Mouse (Mus musculus) neural tube, embryonic 13.5 days (tissue): ENCODE results near the gene Gm8082. TPM values are rescaled to one million over a fixed set of nuclear protein-coding genes. Genes with fewer than 3 reads are reported as not detected.
"Not testable (repeated sequence)": the region's sequence is repeated elsewhere in the genome, so short reads cannot be mapped to it uniquely, and the experiment has no call there.

Experiments
- ATAC-seq: fragments of 200-750 bp; cut with Nextera tagmentation; 2 replicates; pipeline ENCODE4 v1.8.0; 2017; ENCODE audit warnings: low read depth, mild to moderate bottlenecking, moderate TSS enrichment, moderate library complexity
- H3K27ac ChIP-seq: fragments of 300-500 bp; sonication (generic); replicated peaks from 2 replicates; pipeline ENCODE4 v1.5.1; 2015; ENCODE audit warnings: moderate library complexity, mild to moderate bottlenecking, inconsistent platforms
- H3K27me3 ChIP-seq: fragments of 300-500 bp; sonication (generic); 2 replicates; pipeline ENCODE4 v1.6.1; 2015; ENCODE audit warnings: mild to moderate bottlenecking, inconsistent platforms
- H3K36me3 ChIP-seq: fragments of 300-500 bp; sonication (generic); 2 replicates; pipeline ENCODE4 v1.6.1; 2015; ENCODE audit warnings: mild to moderate bottlenecking, inconsistent platforms
- H3K4me1 ChIP-seq: fragments of 300-500 bp; sonication (generic); replicated peaks from 2 replicates; pipeline ENCODE4 v1.6.1; 2015; ENCODE audit warnings: inconsistent platforms
- H3K4me2 ChIP-seq: fragments of 300-500 bp; sonication (generic); 2 replicates; pipeline ENCODE4 v1.6.1; 2015; ENCODE audit warnings: inconsistent platforms, mild to moderate bottlenecking, moderate library complexity
- H3K4me3 ChIP-seq: fragments of 300-500 bp; sonication (generic); 2 replicates; pipeline ENCODE4 v1.5.1; 2015; ENCODE audit warnings: mild to moderate bottlenecking, inconsistent platforms
- H3K9ac ChIP-seq: fragments of 300-500 bp; sonication (generic); 2 replicates; pipeline ENCODE4 v1.6.1; 2015; ENCODE audit warnings: moderate library complexity, mild to moderate bottlenecking, inconsistent platforms
- H3K9me3 ChIP-seq: fragments of 300-500 bp; sonication (generic); 2 replicates; pipeline ENCODE4 v1.6.1; 2016; ENCODE audit warnings: inconsistent platforms
- WGBS: fragments of 180-500 bp; shearing (Covaris S2); methylation state at CpG from one replicate; pipeline ENCODE4 v1.1.7; 2015; 5-methylcytosine and 5-hydroxymethylcytosine counted together
- polyA plus RNA-seq: library from polyadenylated mRNA; unstranded; fragments of >200 nt; fragmentation: Nextera tagmentation; extraction: Ambion mirVana; gene quantifications from 2 replicates; pipeline ENCODE4 v1.2.1, GENCODE M21; 2015

Gm8082 gene
- polyA plus RNA-seq = not detected in 2 replicates

GRCm38 (mm10) chr14:42993524-42993923 lies at the start of gene Gm8082:
Gm8082 (minus strand) TSS chr14:42993624.
- ATAC-seq, H3K9me3 ChIP-seq, H3K9ac ChIP-seq, H3K4me1 ChIP-seq, H3K27me3 ChIP-seq, H3K27ac ChIP-seq, H3K4me2 ChIP-seq, H3K36me3 ChIP-seq, H3K4me3 ChIP-seq: not testable (repeated sequence)
- WGBS = 100% methylated on average over 1 of the region's 1 CpGs

GRCm38 (mm10) chr14:43015528-43015927 lies 22.1 kb upstream of the Gm8082 start, which contains the start of gene Gm10376:
Gm10376 (minus strand) TSS chr14:43015628.
- H3K9me3 ChIP-seq, H3K4me3 ChIP-seq, ATAC-seq: not testable (repeated sequence)

More at GRCm38 (mm10) chr14:43015528-43015927, 22.1 kb upstream of the Gm8082 start, which contains the start of gene Gm10376:
- H3K27me3 ChIP-seq, H3K27ac ChIP-seq, H3K9ac ChIP-seq, H3K36me3 ChIP-seq, H3K4me2 ChIP-seq, H3K4me1 ChIP-seq: not testable (repeated sequence)

Other genes starting within 250 kb of the Gm8082 start
- gene Gm3015, start 224.8 kb downstream of the Gm8082 start, polyA plus RNA-seq = not detected in 2 replicates
- not detected in 2 replicates for gene Gm10377, start 195.6 kb downstream of the Gm8082 start, polyA plus RNA-seq
- gene Gm21977, start 140.1 kb downstream of the Gm8082 start, polyA plus RNA-seq = not detected in 2 replicates
- not detected in 2 replicates for gene Gm10376, start 22.0 kb upstream of the Gm8082 start, polyA plus RNA-seq
- not detected in 2 replicates for gene Gm8094, start 83.0 kb upstream of the Gm8082 start, polyA plus RNA-seq
- not detected in 2 replicates for gene Gm8104, start 107.0 kb upstream of the Gm8082 start, polyA plus RNA-seq
- gene Gm7233, start 186.2 kb upstream of the Gm8082 start, polyA plus RNA-seq = not detected in 2 replicates
- not detected in 2 replicates for gene Gm8122, start 241.7 kb upstream of the Gm8082 start, polyA plus RNA-seq